Comparison of ENCODE assay signal across 7 mouse cellular contexts in the genomic region with DNA sequence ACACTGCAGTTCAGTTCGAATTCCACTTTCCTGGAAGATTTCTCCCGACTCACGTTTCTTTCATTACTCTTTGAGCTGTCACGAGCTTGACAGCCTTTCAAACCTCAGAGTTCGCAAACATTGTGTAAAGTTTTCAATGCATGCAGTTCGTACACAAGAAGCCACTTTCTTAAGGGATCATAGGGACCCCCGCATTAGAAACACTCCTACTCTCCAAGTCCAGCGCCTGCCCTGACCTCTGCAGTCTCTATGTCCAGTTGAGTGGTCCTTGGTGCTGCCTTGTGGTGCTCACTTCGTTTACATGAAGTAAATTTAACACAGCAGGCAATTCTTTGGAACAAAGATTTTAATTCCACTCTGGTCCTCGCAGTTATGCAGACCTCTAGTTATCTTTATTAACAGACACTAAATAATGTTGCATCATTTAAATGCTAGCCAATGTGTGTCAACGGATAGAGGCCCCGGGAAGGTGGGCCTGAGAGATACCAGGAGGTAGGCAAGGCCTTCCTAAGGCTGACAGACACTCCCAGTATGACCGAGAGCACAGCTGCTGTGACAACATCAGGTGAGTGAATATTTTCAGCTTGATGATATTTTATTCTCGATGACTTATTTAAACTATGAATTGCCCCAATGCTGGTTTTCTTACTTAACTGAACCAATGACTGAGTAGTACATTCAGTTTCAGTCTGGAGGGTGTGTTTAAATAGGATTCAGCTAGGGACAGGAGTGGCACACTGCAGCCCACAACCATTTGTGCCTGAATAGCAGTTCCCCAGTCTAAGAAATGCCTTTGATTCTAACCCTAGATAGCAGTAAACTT. TPM values are rescaled to one million over a fixed set of nuclear protein-coding genes. Genes with fewer than 3 reads are reported as not detected.
DNase-seq lines count a peak whose midpoint lies in the region; ATAC-seq lines count a peak whose summit lies in the region.

Gypa (plus strand) TSS at position 259 of the 823 bp plus-strand sequence.

- 35% methylated on average over 14 of the region's 14 CpGs for WGBS in neural tube, embryonic 11.5 days
- 25% methylated on average over 14 of the region's 14 CpGs for WGBS in embryonic facial prominence, embryonic 15.5 days
- WGBS in large intestine, adult 2 months = 12% methylated on average over 14 of the region's 14 CpGs
- 32% methylated on average over 14 of the region's 14 CpGs for WGBS in neural tube, embryonic 12.5 days

- H3K9me3 ChIP-seq in neural tube, embryonic 11.5 days (ENCODE audit: control insufficient read depth, low read length) = no peaks in the 10 kb centered on the region
- no peaks in the 10 kb centered on the region for H3K9me3 ChIP-seq in embryonic facial prominence, embryonic 15.5 days (replicated peaks)
- H3K9me3 ChIP-seq in neural tube, embryonic 12.5 days = no peaks in the 10 kb centered on the region

- H3K4me2 ChIP-seq in neural tube, embryonic 11.5 days (ENCODE audit: low read depth) = peak within 1 kb of the TSS; percentile 72
- H3K4me2 ChIP-seq in embryonic facial prominence, embryonic 15.5 days (replicated peaks) = peak within 1 kb of the TSS; percentile 69
- H3K4me2 ChIP-seq in neural tube, embryonic 12.5 days (replicated peaks) = peak within 1 kb of the TSS; percentile 70

- no peak for ATAC-seq in neural tube, embryonic 11.5 days (ENCODE audit: insufficient read depth, low FRiP score, low TSS enrichment)
- no peak for ATAC-seq in embryonic facial prominence, embryonic 15.5 days (ENCODE audit: insufficient number of reproducible peaks, low FRiP score, low TSS enrichment, low read depth)
- peak; percentile 61; the same call in 1 of the 2 replicates for ATAC-seq in neural tube, embryonic 12.5 days (ENCODE audit: low FRiP score, low read depth)
- ATAC-seq in inflammation-experienced regulatory T-cells, adult 6 months = no peak

- DNase-seq in neural tube, embryonic 11.5 days (ENCODE audit: low spot score) = no peak
- no peak for DNase-seq in neural tube, embryonic 10.5 days (ENCODE audit: extremely low spot score, low spot score)
- DNase-seq in large intestine, adult 2 months (ENCODE audit: low read depth, low spot score) = peak; percentile 7
- DNase-seq in left cerebral cortex, postnatal 14 days (ENCODE audit: low spot score in 2 of 2) = no peak

- H3K27ac ChIP-seq in neural tube, embryonic 11.5 days (ENCODE audit: low read depth, low read length) = no peak within 1 kb of the TSS
- H3K27ac ChIP-seq in embryonic facial prominence, embryonic 15.5 days (replicated peaks) = no peak within 1 kb of the TSS
- no peak within 1 kb of the TSS for H3K27ac ChIP-seq in neural tube, embryonic 12.5 days

- peak within 1 kb of the TSS; percentile 52 for H3K9ac ChIP-seq in neural tube, embryonic 11.5 days (ENCODE audit: low read length)
- peak within 1 kb of the TSS; percentile 37; the same call in 1 of the 2 replicates for H3K9ac ChIP-seq in embryonic facial prominence, embryonic 15.5 days
- H3K9ac ChIP-seq in neural tube, embryonic 12.5 days = peak within 1 kb of the TSS; percentile 46; the same call in 1 of the 2 replicates

- no peaks in the 10 kb centered on the region for H3K4me1 ChIP-seq in neural tube, embryonic 11.5 days (ENCODE audit: control insufficient read depth, insufficient read depth, low read length)
- H3K4me1 ChIP-seq in embryonic facial prominence, embryonic 15.5 days = 0 out of 2 replicates have a peak, but pooled peaks cover 4% of the 10 kb centered on the region
- H3K4me1 ChIP-seq in neural tube, embryonic 12.5 days = no peaks in the 10 kb centered on the region

- H3K4me3 ChIP-seq in neural tube, embryonic 11.5 days (ENCODE audit: low read depth, low read length) = peak within 1 kb of the TSS; percentile 52
- peak within 1 kb of the TSS; percentile 52 for H3K4me3 ChIP-seq in embryonic facial prominence, embryonic 15.5 days (replicated peaks)
- peak within 1 kb of the TSS; percentile 43 for H3K4me3 ChIP-seq in neural tube, embryonic 12.5 days

- intact Hi-C loops in left cerebral cortex, postnatal 14 days (cut with DNase I) = loop anchor here (2.0 kb wide), 1 partner anchor 195 kb away; no protein-coding TSS in a partner anchor

- H3K27me3 ChIP-seq in neural tube, embryonic 11.5 days (ENCODE audit: control insufficient read depth, insufficient read depth, low read length) = no peaks in the 10 kb centered on the region
- H3K27me3 ChIP-seq in embryonic facial prominence, embryonic 15.5 days = no peaks in the 10 kb centered on the region
- H3K27me3 ChIP-seq in neural tube, embryonic 12.5 days (replicated peaks) = no peaks in the 10 kb centered on the region

- H3K36me3 ChIP-seq in neural tube, embryonic 11.5 days (ENCODE audit: control insufficient read depth, insufficient read depth, low read length) = no peaks in the 10 kb centered on the region
- no peaks in the 10 kb centered on the region for H3K36me3 ChIP-seq in embryonic facial prominence, embryonic 15.5 days
- H3K36me3 ChIP-seq in neural tube, embryonic 12.5 days = no peaks in the 10 kb centered on the region

RNA-seq across cellular contexts. Expression of gene Gypa, which starts in this region (rescaled TPM):
- polyA plus RNA-seq in neural tube, embryonic 11.5 days (2014; fragmentation: Nextera tagmentation; extraction: Ambion mirVana) = 11.5 and 12.2 TPM in 2 replicates
- polyA plus RNA-seq in embryonic facial prominence, embryonic 15.5 days (2015; fragmentation: Nextera tagmentation; extraction: Ambion mirVana) = 3.8 and 5.1 TPM in 2 replicates
- polyA plus RNA-seq in large intestine, adult 2 months (2012; rRNA removed) = not detected in 2 replicates
- 4.5 and 4.6 TPM in 2 replicates for polyA plus RNA-seq in neural tube, embryonic 12.5 days (2016; fragmentation: Nextera tagmentation; extraction: Ambion mirVana)
- polyA plus RNA-seq in inflammation-experienced regulatory T-cells, adult 6 months (2017; shearing (Covaris generic)) = not detected
- under 1 TPM in 1 of 2 experiments, not detected in 1; 0.40 TPM for total RNA-seq in left cerebral cortex, postnatal 14 days (2021)

Comparison
In these comparisons a context has a peak if more than half of its experiments do, and no peak if none do; other contexts are left out.
1. Peak in DNase-seq in large intestine, adult 2 months; RNA of the gene not detected or under 1 TPM.